Mouse (Mus musculus) heart, embryonic 12.5 days (tissue): Measurements from ENCODE around the gene Ifitm7. TPM values are rescaled to one million over a fixed set of nuclear protein-coding genes. Genes with fewer than 3 reads are reported as not detected.
A peak's percentile ranks its signal among the peaks of the same experiment; 100 is the strongest.
"Not testable (repeated sequence)": the region's sequence is repeated elsewhere in the genome, so short reads cannot be mapped to it uniquely, and the experiment has no call there.

Source experiments
- ATAC-seq: fragments of 200-750 bp; cut with Nextera tagmentation; 2 replicates; pipeline ENCODE4 v1.8.0; 2017; ENCODE audit warnings: moderate TSS enrichment, moderate library complexity; ENCODE audit not compliant: insufficient number of reproducible peaks, low FRiP score
- H3K27ac ChIP-seq: fragments of 300-500 bp; sonication (generic); 2 replicates; pipeline ENCODE4 v1.5.1; 2016; ENCODE audit warnings: mild to moderate bottlenecking, moderate library complexity; ENCODE audit not compliant: poor library complexity, severe bottlenecking
- H3K27me3 ChIP-seq: fragments of 300-500 bp; sonication (generic); replicated peaks from 2 replicates; pipeline ENCODE4 v1.6.1; 2016; ENCODE audit warnings: mild to moderate bottlenecking, moderate library complexity
- H3K36me3 ChIP-seq: fragments of 300-500 bp; sonication (generic); 2 replicates; pipeline ENCODE4 v1.6.1; 2016; ENCODE audit warnings: mild to moderate bottlenecking, moderate library complexity
- H3K4me1 ChIP-seq: fragments of 300-500 bp; sonication (generic); replicated peaks from 2 replicates; pipeline ENCODE4 v1.6.1; 2016; ENCODE audit warnings: mild to moderate bottlenecking
- H3K4me2 ChIP-seq: fragments of 300-500 bp; sonication (generic); 2 replicates; pipeline ENCODE4 v1.6.1; 2016; ENCODE audit warnings: mild to moderate bottlenecking, moderate library complexity
- H3K4me3 ChIP-seq: fragments of 300-500 bp; sonication (generic); 2 replicates; pipeline ENCODE4 v1.5.1; 2016; ENCODE audit warnings: mild to moderate bottlenecking
- H3K9ac ChIP-seq: fragments of 300-500 bp; sonication (generic); 2 replicates; pipeline ENCODE4 v1.6.1; 2016; ENCODE audit warnings: mild to moderate bottlenecking, moderate library complexity
- H3K9me3 ChIP-seq: fragments of 300-500 bp; sonication (generic); replicated peaks from 2 replicates; pipeline ENCODE4 v1.6.1; 2016; ENCODE audit warnings: mild to moderate bottlenecking, moderate library complexity
- WGBS: fragments of 180-500 bp; shearing (Covaris S2); methylation state at CpG from one replicate; pipeline ENCODE4 v1.1.7; 2016; 5-methylcytosine and 5-hydroxymethylcytosine counted together
- polyA plus RNA-seq: library from polyadenylated mRNA; unstranded; fragments of >200 nt; fragmentation: Nextera tagmentation; extraction: Ambion mirVana; gene quantifications from 2 replicates; pipeline ENCODE4 v1.2.1, GENCODE M21; 2016

The Ifitm7 gene
- polyA plus RNA-seq, 1 experiment from 2014 or later = 0.34 TPM

GRCm38 (mm10) chr16:14008081-14008480 lies 21.4 kb upstream of the Ifitm7 start:
- H3K27ac ChIP-seq = no peak overlapping the region
- H3K9me3 ChIP-seq = no peaks in the 10 kb centered on the region
- H3K9ac ChIP-seq = no peak overlapping the region
- no peak for ATAC-seq
- H3K4me3 ChIP-seq = no peak overlapping the region
- no peak overlapping the region for H3K4me2 ChIP-seq
- no peaks in the 10 kb centered on the region for H3K27me3 ChIP-seq
- H3K36me3 ChIP-seq = no peaks in the 10 kb centered on the region
- H3K4me1 ChIP-seq = no peaks in the 10 kb centered on the region
- 77% methylated on average over 2 of the region's 2 CpGs for WGBS

- no peak for ATAC-seq
- 64% methylated on average over 4 of the region's 4 CpGs for WGBS
- no peak overlapping the region for H3K27ac ChIP-seq
- 0 out of 2 replicates have a peak, but pooled peaks cover 3% of the 10 kb centered on the region for H3K4me1 ChIP-seq
- H3K27me3 ChIP-seq = no peaks in the 10 kb centered on the region
- H3K9me3 ChIP-seq = no peaks in the 10 kb centered on the region
- H3K9ac ChIP-seq = no peak overlapping the region
- H3K4me3 ChIP-seq = no peak overlapping the region
- no peak overlapping the region for H3K4me2 ChIP-seq
- no peaks in the 10 kb centered on the region for H3K36me3 ChIP-seq
These were observed 18.6 kb upstream of the Ifitm7 start for GRCm38 (mm10) chr16:14005266-14005665.

GRCm38 (mm10) chr16:14004726-14005125 lies 18.0 kb upstream of the Ifitm7 start:
- Histone ChIP-seq H3K4me2 (no peak overlapping the region), H3K36me3 (no peaks in the 10 kb centered on the region), H3K27ac (no peak overlapping the region), H3K4me3 (no peak overlapping the region), H3K9me3 (no peaks in the 10 kb centered on the region), H3K27me3 (no peaks in the 10 kb centered on the region), H3K9ac (no peak overlapping the region), H3K4me1 (0 out of 2 replicates have a peak, but pooled peaks cover 3% of the 10 kb centered on the region)
- ATAC-seq = no peak
- 67% methylated on average over 2 of the region's 2 CpGs for WGBS

GRCm38 (mm10) chr16:14004170-14004569 lies 17.5 kb upstream of the Ifitm7 start:
- H3K27me3 ChIP-seq = no peaks in the 10 kb centered on the region
- no peak for ATAC-seq
- no peaks in the 10 kb centered on the region for H3K36me3 ChIP-seq
- no peak overlapping the region for H3K4me2 ChIP-seq
- H3K4me3 ChIP-seq = no peak overlapping the region
- H3K9me3 ChIP-seq = no peaks in the 10 kb centered on the region
- no peak overlapping the region for H3K9ac ChIP-seq
- 29% methylated on average over 3 of the region's 3 CpGs for WGBS
- 0 out of 2 replicates have a peak, but pooled peaks cover 3% of the 10 kb centered on the region for H3K4me1 ChIP-seq
- no peak overlapping the region for H3K27ac ChIP-seq

- H3K27ac ChIP-seq = no peak overlapping the region
- 53% methylated on average over 8 of the region's 8 CpGs for WGBS
- no peaks in the 10 kb centered on the region for H3K9me3 ChIP-seq
- no peak for ATAC-seq
- H3K4me3 ChIP-seq = no peak overlapping the region
- H3K4me2 ChIP-seq = no peak overlapping the region
- H3K36me3 ChIP-seq = no peaks in the 10 kb centered on the region
- H3K4me1 ChIP-seq = 0 out of 2 replicates have a peak, but pooled peaks cover 3% of the 10 kb centered on the region
- H3K9ac ChIP-seq = no peak overlapping the region
- H3K27me3 ChIP-seq = no peaks in the 10 kb centered on the region
These were observed 16.9 kb upstream of the Ifitm7 start for GRCm38 (mm10) chr16:14003386-14004130.

- 79% methylated on average over 1 of the region's 1 CpGs for WGBS
- Histone ChIP-seq H3K4me3 (no peak overlapping the region), H3K4me1 (no peaks in the 10 kb centered on the region), H3K4me2 (no peak overlapping the region), H3K9ac (no peak overlapping the region), H3K27me3 (no peaks in the 10 kb centered on the region), H3K9me3 (no peaks in the 10 kb centered on the region), H3K36me3 (no peaks in the 10 kb centered on the region), H3K27ac (no peak overlapping the region)
- ATAC-seq = no peak
These were observed 7.8 kb upstream of the Ifitm7 start for GRCm38 (mm10) chr16:13994502-13994901.

- no peak for ATAC-seq
- 71% methylated on average over 1 of the region's 1 CpGs for WGBS
- no peak overlapping the region for H3K9ac ChIP-seq
- H3K9me3 ChIP-seq = no peaks in the 10 kb centered on the region
- H3K4me1 ChIP-seq = no peaks in the 10 kb centered on the region
- no peak overlapping the region for H3K27ac ChIP-seq
- no peak overlapping the region for H3K4me2 ChIP-seq
- H3K27me3 ChIP-seq = no peaks in the 10 kb centered on the region
- H3K36me3 ChIP-seq = no peaks in the 10 kb centered on the region
- H3K4me3 ChIP-seq = no peak overlapping the region
These were observed 7.4 kb upstream of the Ifitm7 start for GRCm38 (mm10) chr16:13994076-13994475.

GRCm38 (mm10) chr16:13992518-13993248 lies 6.0 kb upstream of the Ifitm7 start:
- H3K36me3 ChIP-seq = no peaks in the 10 kb centered on the region
- H3K4me1 ChIP-seq = no peaks in the 10 kb centered on the region
- H3K27me3 ChIP-seq = 0 out of 2 replicates have a peak, but pooled peaks cover 5% of the 10 kb centered on the region
- 76% methylated on average over 11 of the region's 11 CpGs for WGBS
- H3K4me2 ChIP-seq = no peak overlapping the region
- H3K27ac ChIP-seq = no peak overlapping the region
- H3K9ac ChIP-seq = no peak overlapping the region
- H3K9me3 ChIP-seq = no peaks in the 10 kb centered on the region
- no peak overlapping the region for H3K4me3 ChIP-seq
- no peak for ATAC-seq

- 48% methylated on average over 3 of the region's 3 CpGs for WGBS
- Histone ChIP-seq H3K9me3 (no peaks in the 10 kb centered on the region), H3K4me1 (peaks cover 8% of the 10 kb centered on the region; the same call in 1 of the 2 replicates), H3K36me3 (no peaks in the 10 kb centered on the region), H3K27me3 (peaks cover 21% of the 10 kb centered on the region), H3K9ac (0 out of 2 replicates have a peak overlapping the region, but pooled peaks have one; percentile 45), H3K4me3 (peak overlapping the region; percentile 46), H3K4me2 (peak overlapping the region; percentile 83), H3K27ac (no peak overlapping the region)
- no peak for ATAC-seq
These were observed 503 bp downstream of the Ifitm7 start for GRCm38 (mm10) chr16:13986197-13986573.

- Histone ChIP-seq H3K4me2 (no peak overlapping the region), H3K4me1 (peaks cover 8% of the 10 kb centered on the region; the same call in 1 of the 2 replicates), H3K27me3 (peaks cover 21% of the 10 kb centered on the region), H3K9me3 (no peaks in the 10 kb centered on the region), H3K27ac (no peak overlapping the region), H3K4me3 (no peak overlapping the region), H3K36me3 (no peaks in the 10 kb centered on the region), H3K9ac (no peak overlapping the region)
- no peak for ATAC-seq
- WGBS = 79% methylated on average over 5 of the region's 5 CpGs
These were observed 3.5 kb downstream of the Ifitm7 start for GRCm38 (mm10) chr16:13983161-13983560.

GRCm38 (mm10) chr16:13981726-13982125 lies 5.0 kb downstream of the Ifitm7 start:
- WGBS = 67% methylated on average over 3 of the region's 3 CpGs
- H3K4me2 ChIP-seq, H3K27ac ChIP-seq, H3K4me3 ChIP-seq, H3K27me3 ChIP-seq, H3K9me3 ChIP-seq, ATAC-seq, H3K9ac ChIP-seq, H3K36me3 ChIP-seq, H3K4me1 ChIP-seq: not testable (repeated sequence)
